Mouse (Mus musculus) kidney, embryonic 16.5 days (tissue): Measurements from ENCODE around the gene 2510039O18Rik. TPM values are rescaled to one million over a fixed set of nuclear protein-coding genes. Genes with fewer than 3 reads are reported as not detected.

ENCODE experiments used
- ATAC-seq: fragments of 200-750 bp; cut with Nextera tagmentation; 2 replicates; pipeline ENCODE4 v1.8.0; 2017; ENCODE audit warnings: moderate TSS enrichment; ENCODE audit not compliant: low FRiP score, low TSS enrichment
- H3K27ac ChIP-seq: fragments of 300-500 bp; sonication (generic); 2 replicates; pipeline ENCODE4 v1.5.1; 2014; ENCODE audit warnings: low read length
- H3K27me3 ChIP-seq: fragments of 300-500 bp; sonication (generic); 2 replicates; pipeline ENCODE4 v1.6.1; 2014; ENCODE audit warnings: low read length, control low read depth, mixed read lengths; ENCODE audit not compliant: insufficient read depth
- H3K36me3 ChIP-seq: fragments of 300-500 bp; sonication (generic); 2 replicates; pipeline ENCODE4 v1.6.1; 2014; ENCODE audit warnings: low read length, control low read depth, mixed read lengths; ENCODE audit not compliant: insufficient read depth
- H3K4me1 ChIP-seq: fragments of 300-500 bp; sonication (generic); 2 replicates; pipeline ENCODE4 v1.6.1; 2014; ENCODE audit warnings: low read length, control low read depth, mixed read lengths; ENCODE audit not compliant: insufficient read depth
- H3K4me2 ChIP-seq: fragments of 300-500 bp; sonication (generic); replicated peaks from 2 replicates; pipeline ENCODE4 v1.6.1; 2014; ENCODE audit warnings: low read depth, low read length
- H3K4me3 ChIP-seq: fragments of 300-500 bp; sonication (generic); 2 replicates; pipeline ENCODE4 v1.5.1; 2014; ENCODE audit warnings: mild to moderate bottlenecking, low read length
- H3K9ac ChIP-seq: fragments of 300-500 bp; sonication (generic); replicated peaks from 2 replicates; pipeline ENCODE4 v1.6.1; 2014; ENCODE audit warnings: low read length
- H3K9me3 ChIP-seq: fragments of 300-500 bp; sonication (generic); 2 replicates; pipeline ENCODE4 v1.6.1; 2016; ENCODE audit warnings: low read length, control low read depth
- WGBS: fragments of 180-500 bp; shearing (Covaris S2); extraction: QIAGEN DNeasy Blood & Tissue Kit; methylation state at CpG from one replicate; pipeline ENCODE4 v1.1.7; 2014; 5-methylcytosine and 5-hydroxymethylcytosine counted together
- polyA plus RNA-seq: library from polyadenylated mRNA; unstranded; fragments of >200 nt; fragmentation: Nextera tagmentation; extraction: Ambion mirVana; gene quantifications from 2 replicates; pipeline ENCODE4 v1.2.1, GENCODE M21; 2015

The 2510039O18Rik gene
- polyA plus RNA-seq, 1 experiment from 2014 or later = 13.9 TPM

GRCm38 (mm10) chr4:147934611-147935010 lies 6.1 kb upstream of the 2510039O18Rik start:
- H3K27me3 ChIP-seq = no peaks in the 10 kb centered on the region
- no peak overlapping the region for H3K27ac ChIP-seq
- H3K4me2 ChIP-seq = no peak overlapping the region
- no peaks in the 10 kb centered on the region for H3K36me3 ChIP-seq
- ATAC-seq = no peak
- H3K9ac ChIP-seq = 0 out of 2 replicates have a peak overlapping the region, but pooled peaks have one; percentile 4
- no peaks in the 10 kb centered on the region for H3K9me3 ChIP-seq
- H3K4me3 ChIP-seq = no peak overlapping the region
- H3K4me1 ChIP-seq = peaks cover 42% of the 10 kb centered on the region
- 85% methylated on average over 4 of the region's 4 CpGs for whole genome bisulfite sequencing

- Histone ChIP-seq H3K9ac (peak overlapping the region; percentile 72), H3K36me3 (no peaks in the 10 kb centered on the region), H3K4me2 (peak overlapping the region; percentile 69), H3K4me3 (peak overlapping the region; percentile 63), H3K9me3 (no peaks in the 10 kb centered on the region), H3K27ac (no peak overlapping the region), H3K27me3 (no peaks in the 10 kb centered on the region), H3K4me1 (peaks cover 49% of the 10 kb centered on the region)
- ATAC-seq = no peak
- WGBS = 21% methylated on average over 9 of the region's 9 CpGs
These were observed 4.8 kb upstream of the 2510039O18Rik start for GRCm38 (mm10) chr4:147935904-147936303.

- Histone ChIP-seq H3K9ac (peak within 1 kb of the TSS; percentile 72), H3K36me3 (no peaks in the 10 kb centered on the region), H3K4me3 (peak within 1 kb of the TSS; percentile 63), H3K9me3 (no peaks in the 10 kb centered on the region), H3K27ac (peak within 1 kb of the TSS; percentile 67), H3K4me1 (peaks cover 49% of the 10 kb centered on the region), H3K4me2 (peak within 1 kb of the TSS; percentile 69), H3K27me3 (no peaks in the 10 kb centered on the region)
- peak; percentile 69 for ATAC-seq
- WGBS = 0% methylated on average over 51 of the region's 51 CpGs
These were observed 4.3 kb upstream of the 2510039O18Rik start, which contains the start of gene Plod1 for GRCm38 (mm10) chr4:147936331-147936954. Gene Plod1 (minus strand): TSS chr4:147936767.

- H3K4me1 ChIP-seq = peaks cover 54% of the 10 kb centered on the region
- no peak for ATAC-seq
- no peaks in the 10 kb centered on the region for H3K36me3 ChIP-seq
- peak overlapping the region; percentile 69 for H3K4me2 ChIP-seq
- H3K9me3 ChIP-seq = no peaks in the 10 kb centered on the region
- no peaks in the 10 kb centered on the region for H3K27me3 ChIP-seq
- no peak overlapping the region for H3K27ac ChIP-seq
- 51% methylated on average over 3 of the region's 3 CpGs for WGBS
- H3K4me3 ChIP-seq = peak overlapping the region; percentile 63
- H3K9ac ChIP-seq = peak overlapping the region; percentile 72
These were observed 3.7 kb upstream of the 2510039O18Rik start for GRCm38 (mm10) chr4:147937021-147937420.

- no peak for ATAC-seq
- no peak overlapping the region for H3K27ac ChIP-seq
- no peaks in the 10 kb centered on the region for H3K27me3 ChIP-seq
- no peak overlapping the region for H3K9ac ChIP-seq
- H3K4me1 ChIP-seq = peaks cover 56% of the 10 kb centered on the region
- no peaks in the 10 kb centered on the region for H3K36me3 ChIP-seq
- no peak overlapping the region for H3K4me3 ChIP-seq
- 66% methylated on average over 5 of the region's 5 CpGs for WGBS
- H3K9me3 ChIP-seq = no peaks in the 10 kb centered on the region
- H3K4me2 ChIP-seq = no peak overlapping the region
These were observed 3.2 kb upstream of the 2510039O18Rik start for GRCm38 (mm10) chr4:147937486-147937885.

GRCm38 (mm10) chr4:147938148-147939096 lies 2.3 kb upstream of the 2510039O18Rik start:
- Histone ChIP-seq H3K36me3 (0 out of 2 replicates have a peak, but pooled peaks cover under 1% of the 10 kb centered on the region), H3K4me1 (peaks cover 56% of the 10 kb centered on the region), H3K4me3 (no peak overlapping the region), H3K9ac (0 out of 2 replicates have a peak overlapping the region, but pooled peaks have one; percentile 10), H3K27ac (peak overlapping the region; percentile 79), H3K4me2 (no peak overlapping the region), H3K9me3 (no peaks in the 10 kb centered on the region), H3K27me3 (no peaks in the 10 kb centered on the region)
- no peak for ATAC-seq
- 34% methylated on average over 14 of the region's 14 CpGs for WGBS

- WGBS = 35% methylated on average over 9 of the region's 9 CpGs
- no peak for ATAC-seq
These were observed 584 bp upstream of the 2510039O18Rik start for GRCm38 (mm10) chr4:147940111-147940510.

GRCm38 (mm10) chr4:147941045-147942020 lies 638 bp downstream of the 2510039O18Rik start:
- H3K4me1 ChIP-seq = peaks cover 43% of the 10 kb centered on the region
- peak; percentile 25 for ATAC-seq
- 6% methylated on average over 86 of the region's 88 CpGs for whole genome bisulfite sequencing

More at GRCm38 (mm10) chr4:147940111-147940510, 584 bp upstream of the 2510039O18Rik start:
- no peak overlapping the region; the same call in 1 of the 2 replicates for H3K9ac ChIP-seq
- H3K27me3 ChIP-seq = no peaks in the 10 kb centered on the region
- H3K9me3 ChIP-seq = no peaks in the 10 kb centered on the region
- peaks cover 17% of the 10 kb centered on the region for H3K36me3 ChIP-seq
- peak overlapping the region; percentile 42 for H3K4me2 ChIP-seq
- H3K4me3 ChIP-seq = peak overlapping the region; percentile 90
- H3K27ac ChIP-seq = peak overlapping the region; percentile 91
- H3K4me1 ChIP-seq = peaks cover 49% of the 10 kb centered on the region

GRCm38 (mm10) chr4:147943005-147943404 lies 2.3 kb downstream of the 2510039O18Rik start:
- Histone ChIP-seq H3K4me1 (peaks cover 42% of the 10 kb centered on the region), H3K9ac (no peak overlapping the region), H3K36me3 (peaks cover 45% of the 10 kb centered on the region), H3K4me2 (no peak overlapping the region; the same call in 1 of the 2 replicates), H3K9me3 (no peaks in the 10 kb centered on the region), H3K4me3 (no peak overlapping the region), H3K27me3 (no peaks in the 10 kb centered on the region), H3K27ac (no peak overlapping the region)
- WGBS = 100% methylated on average over 1 of the region's 1 CpGs
- no peak for ATAC-seq

More at GRCm38 (mm10) chr4:147941045-147942020, 638 bp downstream of the 2510039O18Rik start:
- peak overlapping the region; percentile 90 for H3K4me2 ChIP-seq
- peak overlapping the region; percentile 90 for H3K4me3 ChIP-seq
- H3K9ac ChIP-seq = peak overlapping the region; percentile 89
- no peaks in the 10 kb centered on the region for H3K27me3 ChIP-seq
- H3K36me3 ChIP-seq = peaks cover 30% of the 10 kb centered on the region
- peak overlapping the region; percentile 72 for H3K27ac ChIP-seq
- no peaks in the 10 kb centered on the region for H3K9me3 ChIP-seq
